Mouse (Mus musculus) C2C12 (cell line): ENCODE measurements around the gene Otx2. TPM values are rescaled to one million over a fixed set of nuclear protein-coding genes. Genes with fewer than 3 reads are reported as not detected.

ENCODE experiments used
- H3K27me3 ChIP-seq: one replicate; pipeline ENCODE4 v1.6.1; 2011; ENCODE audit not compliant: control insufficient read depth, insufficient read depth, insufficient read length
- H3K36me3 ChIP-seq: one replicate; pipeline ENCODE4 v1.6.1; 2011; ENCODE audit not compliant: control insufficient read depth, insufficient read depth
- H3K4me3 ChIP-seq: one replicate; pipeline ENCODE4 v1.5.1; 2011; ENCODE audit warnings: mild to moderate bottlenecking, control low read depth; ENCODE audit not compliant: poor library complexity, insufficient read depth, severe bottlenecking
- H3K79me2 ChIP-seq: one replicate; pipeline ENCODE4 v1.6.1; 2011; ENCODE audit not compliant: control insufficient read depth, insufficient read depth
- H3K79me3 ChIP-seq: one replicate; pipeline ENCODE4 v1.6.1; 2011; ENCODE audit warnings: low read depth, control low read depth
- H3ac ChIP-seq: one replicate; pipeline ENCODE3; 2011; ENCODE audit warnings: low read depth; ENCODE audit not compliant: control insufficient read depth, insufficient read length
- CEBPB ChIP-seq: IDR thresholded peaks from one replicate; pipeline ENCODE4 v1.6.1; 2011; ENCODE audit warnings: low read depth, mild to moderate bottlenecking, control low read depth, moderate library complexity
- CTCF ChIP-seq: IDR thresholded peaks from one replicate; pipeline ENCODE4 v1.5.1; 2011; ENCODE audit not compliant: control insufficient read depth, insufficient read depth, insufficient read length
- FOSL1 ChIP-seq: IDR thresholded peaks from one replicate; pipeline ENCODE4 v1.8.0; 2011; ENCODE audit warnings: mild to moderate bottlenecking, low read length; ENCODE audit not compliant: poor library complexity, insufficient read depth, severe bottlenecking
- MAX ChIP-seq: IDR thresholded peaks from one replicate; pipeline ENCODE4 v1.6.1; 2011; ENCODE audit warnings: mild to moderate bottlenecking, control low read depth
- MYOD1 ChIP-seq: IDR thresholded peaks from one replicate; pipeline ENCODE4 v1.6.1; 2011; ENCODE audit warnings: low read depth; ENCODE audit not compliant: control insufficient read depth, insufficient read length
- MYOG ChIP-seq: IDR thresholded peaks from one replicate; pipeline ENCODE4 v1.6.1; 2011; ENCODE audit not compliant: control insufficient read depth, insufficient read length; ENCODE audit errors: extremely low read depth
- USF1 ChIP-seq: IDR thresholded peaks from one replicate; pipeline ENCODE4 v1.6.1; 2011; ENCODE audit warnings: low read depth, mild to moderate bottlenecking, control low read depth, moderate library complexity
- long read RNA-seq, 2 experiments: library from polyadenylated mRNA; unstranded; transcript quantifications; one replicate each; pipeline ENCODE4 v2.0.0; 2019 to 2020
- polyA plus RNA-seq: library from polyadenylated mRNA; unstranded; fragments of >200 nt; fragmentation: generic; extraction: Trizol; gene quantifications from one replicate; pipeline ENCODE4 v1.2.1, GENCODE M21; 2012; ENCODE audit warnings: missing spikeins

Gene Otx2
- not detected for polyA plus RNA-seq
- long read RNA-seq, experiment 1: 0 reads
- long read RNA-seq, experiment 2: 0 reads

DNA sequence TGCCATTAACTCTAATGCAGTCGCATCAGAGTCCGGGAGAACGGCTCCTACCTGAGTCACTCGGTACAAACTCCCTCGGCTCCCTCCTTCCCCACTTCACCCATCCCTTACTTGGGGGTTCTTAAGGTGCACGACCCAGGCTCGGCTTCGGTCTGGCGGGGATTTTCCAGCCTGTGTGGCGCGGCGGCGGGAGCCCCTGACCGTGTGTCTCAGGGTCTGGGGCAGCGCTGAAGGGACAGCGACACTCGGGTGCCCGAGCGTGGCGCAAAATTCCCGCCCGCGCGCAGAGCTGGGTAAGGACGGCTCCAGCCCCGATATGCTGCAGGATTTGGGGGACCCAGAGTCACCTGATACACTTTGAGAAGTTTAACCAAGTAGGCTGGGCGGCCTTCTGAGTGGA is at the start of gene Otx2:
Otx2 (minus strand) TSS at position 279 of the 400 bp plus-strand sequence.
- no peaks in the 10 kb centered on the region for H3K79me2 ChIP-seq
- no peak within 1 kb of the TSS for H3K4me3 ChIP-seq
- H3K27me3 ChIP-seq: peaks cover 34% of the 10 kb centered on the region
- no peaks in the 10 kb centered on the region for H3K36me3 ChIP-seq
- H3K79me3 ChIP-seq: no peaks in the 10 kb centered on the region
- no peak for TF ChIP-seq MAX
- TF ChIP-seq CEBPB: no peak
- TF ChIP-seq FOSL1: no peak
- no peak for TF ChIP-seq MYOG
- no peak for TF ChIP-seq MYOD1
- TF ChIP-seq CTCF: no peak
- no peak for TF ChIP-seq USF1
- H3ac ChIP-seq: no peak within 1 kb of the TSS

- H3K79me2 ChIP-seq: no peaks in the 10 kb centered on the region
- no peaks in the 10 kb centered on the region for H3K36me3 ChIP-seq
- H3K4me3 ChIP-seq: no peak overlapping the region
- H3ac ChIP-seq: no peak overlapping the region
- no peak for TF ChIP-seq USF1
- no peak for TF ChIP-seq CTCF
- TF ChIP-seq FOSL1: no peak
- no peak for TF ChIP-seq MYOG
- no peak for TF ChIP-seq MAX
- TF ChIP-seq CEBPB: no peak
- no peak for TF ChIP-seq MYOD1
- H3K27me3 ChIP-seq: peaks cover 5% of the 10 kb centered on the region
- no peaks in the 10 kb centered on the region for H3K79me3 ChIP-seq
These were observed 49.1 kb upstream of the Otx2 start for GRCm38 (mm10) chr14:48722763-48723162.

GRCm38 (mm10) chr14:48719296-48719695 is 45.7 kb upstream of the Otx2 start:
- Histone ChIP-seq H3K4me3 (no peak overlapping the region), H3K36me3 (no peaks in the 10 kb centered on the region), H3K79me3 (no peaks in the 10 kb centered on the region), H3K27me3 (peaks cover 10% of the 10 kb centered on the region), H3ac (no peak overlapping the region), H3K79me2 (no peaks in the 10 kb centered on the region)
- TF ChIP-seq USF1 (no peak), FOSL1 (no peak), MYOG (no peak), CTCF (no peak), MYOD1 (no peak), CEBPB (no peak), MAX (no peak)

GRCm38 (mm10) chr14:48717632-48718279 is 44.1 kb upstream of the Otx2 start:
- no peaks in the 10 kb centered on the region for H3K36me3 ChIP-seq
- peaks cover 7% of the 10 kb centered on the region for H3K27me3 ChIP-seq
- no peak overlapping the region for H3K4me3 ChIP-seq
- H3K79me2 ChIP-seq: no peaks in the 10 kb centered on the region
- no peak for TF ChIP-seq CTCF
- TF ChIP-seq USF1: no peak
- no peak for TF ChIP-seq MYOD1
- TF ChIP-seq MAX: no peak
- no peak for TF ChIP-seq CEBPB
- TF ChIP-seq FOSL1: no peak
- TF ChIP-seq MYOG: no peak
- H3K79me3 ChIP-seq: no peaks in the 10 kb centered on the region
- no peak overlapping the region for H3ac ChIP-seq

GRCm38 (mm10) chr14:48716456-48716855 is 42.8 kb upstream of the Otx2 start:
- Histone ChIP-seq H3K4me3 (no peak overlapping the region), H3ac (no peak overlapping the region), H3K79me2 (no peaks in the 10 kb centered on the region), H3K36me3 (no peaks in the 10 kb centered on the region), H3K79me3 (no peaks in the 10 kb centered on the region), H3K27me3 (peaks cover 7% of the 10 kb centered on the region)
- TF ChIP-seq MAX (no peak), MYOG (no peak), FOSL1 (no peak), CEBPB (no peak), CTCF (no peak), USF1 (no peak), MYOD1 (no peak)
